Mouse (Mus musculus): ENCODE results near the gene Klrc1. TPM values are rescaled to one million over a fixed set of nuclear protein-coding genes. Genes with fewer than 3 reads are reported as not detected.
"Not testable (repeated sequence)": the region's sequence is repeated elsewhere in the genome, so short reads cannot be mapped to it uniquely, and the experiment has no call there.

The Klrc1 gene
- not detected in 2 replicates for polyA plus RNA-seq (2015; fragmentation: Nextera tagmentation; extraction: Ambion mirVana)

DNA sequence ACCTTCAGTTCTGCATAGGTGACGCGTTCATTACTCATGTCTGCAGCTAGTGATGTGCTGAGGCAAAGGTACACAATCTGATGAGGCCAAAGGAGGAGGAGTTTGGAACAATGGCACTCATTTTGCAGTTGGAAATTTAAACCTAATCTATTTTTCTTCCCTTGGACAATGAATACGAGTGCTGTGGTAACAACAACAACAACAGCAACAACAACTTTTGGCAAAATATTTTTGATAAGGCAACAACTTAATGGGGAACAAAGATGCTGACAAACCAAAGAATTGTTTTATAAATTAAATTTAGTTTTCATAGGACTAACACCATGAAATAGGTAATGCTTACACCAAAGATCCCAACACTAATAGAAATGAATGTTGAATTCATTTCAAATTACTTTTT lies at the start of gene Klrc1:
TSS of gene Klrc1 (minus strand) at position 101 of the 400 bp plus-strand sequence.
- 73% methylated on average over 3 of the region's 3 CpGs for WGBS

DNA sequence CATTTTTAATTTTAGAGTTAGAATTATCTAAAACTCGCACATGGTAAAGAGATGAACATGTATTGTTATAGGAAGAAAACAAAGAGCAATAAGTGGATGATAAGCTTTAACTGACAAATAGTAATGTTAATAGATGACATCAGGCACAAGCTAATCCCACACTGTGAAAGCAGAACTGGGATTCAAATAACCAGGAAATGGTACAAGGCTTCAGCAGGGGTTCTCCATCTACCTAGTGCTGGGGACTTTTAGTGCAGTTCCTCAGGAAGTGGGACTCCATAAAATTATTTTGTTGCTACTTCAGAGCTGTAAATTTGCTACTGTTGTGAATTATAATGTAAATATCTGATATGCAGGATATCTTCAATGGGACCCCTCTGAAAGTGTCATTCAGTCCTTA lies 48.5 kb upstream of the Klrc1 start:
- no peaks in the 10 kb centered on the region for H3K9me3 ChIP-seq
- no peak overlapping the region for H3K9ac ChIP-seq
- 76% methylated on average over 1 of the region's 1 CpGs for WGBS
- H3K36me3 ChIP-seq = no peaks in the 10 kb centered on the region
- H3K4me2 ChIP-seq = no peak overlapping the region
- H3K27ac ChIP-seq (replicated peaks) = no peak overlapping the region
- no peaks in the 10 kb centered on the region for H3K27me3 ChIP-seq (replicated peaks)
- H3K4me1 ChIP-seq = no peaks in the 10 kb centered on the region
- no peak overlapping the region for H3K4me3 ChIP-seq
- no peak for ATAC-seq (ENCODE audit: extremely low read depth, insufficient number of reproducible peaks, low FRiP score, low TSS enrichment)

More for the DNA sequence above, at the start of gene Klrc1:
- no peak for ATAC-seq (ENCODE audit: extremely low read depth, insufficient number of reproducible peaks, low FRiP score, low TSS enrichment)
- Histone ChIP-seq H3K4me2 (no peak within 1 kb of the TSS), H3K4me3 (no peak within 1 kb of the TSS), H3K27me3 (replicated peaks) (no peaks in the 10 kb centered on the region), H3K4me1 (no peaks in the 10 kb centered on the region), H3K9me3 (peaks cover 1% of the 10 kb centered on the region; the same call in 1 of the 2 replicates), H3K36me3 (no peaks in the 10 kb centered on the region), H3K27ac (replicated peaks) (no peak within 1 kb of the TSS), H3K9ac (no peak within 1 kb of the TSS)

DNA sequence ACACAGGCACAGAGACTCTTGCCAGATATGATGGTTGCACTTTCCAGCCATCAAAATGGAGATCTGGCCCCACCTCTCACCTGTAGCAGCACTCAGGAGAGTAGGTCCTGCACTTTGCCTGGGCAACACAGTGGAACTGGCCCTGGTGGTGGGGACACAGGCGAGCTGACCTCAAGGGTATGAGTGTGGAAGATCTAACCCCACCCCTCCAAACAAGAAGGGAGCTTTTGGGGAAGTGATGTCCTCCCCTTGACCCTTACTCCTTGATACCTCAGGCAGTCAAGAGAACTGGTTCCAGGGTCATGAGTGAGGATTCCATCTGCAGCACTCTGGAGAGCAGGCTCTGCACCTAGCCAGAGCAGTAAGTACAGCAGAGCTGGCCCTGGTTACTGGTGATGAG lies 42.6 kb upstream of the Klrc1 start:
- WGBS = 52% methylated on average over 1 of the region's 1 CpGs
- no peak for ATAC-seq (ENCODE audit: extremely low read depth, insufficient number of reproducible peaks, low FRiP score, low TSS enrichment)
- H3K27ac ChIP-seq (replicated peaks) = no peak overlapping the region
- no peak overlapping the region for H3K4me2 ChIP-seq
- H3K4me3 ChIP-seq = no peak overlapping the region
- no peaks in the 10 kb centered on the region for H3K4me1 ChIP-seq
- H3K27me3 ChIP-seq (replicated peaks) = no peaks in the 10 kb centered on the region
- H3K36me3 ChIP-seq = no peaks in the 10 kb centered on the region
- H3K9ac ChIP-seq = no peak overlapping the region
- H3K9me3 ChIP-seq = no peaks in the 10 kb centered on the region

DNA sequence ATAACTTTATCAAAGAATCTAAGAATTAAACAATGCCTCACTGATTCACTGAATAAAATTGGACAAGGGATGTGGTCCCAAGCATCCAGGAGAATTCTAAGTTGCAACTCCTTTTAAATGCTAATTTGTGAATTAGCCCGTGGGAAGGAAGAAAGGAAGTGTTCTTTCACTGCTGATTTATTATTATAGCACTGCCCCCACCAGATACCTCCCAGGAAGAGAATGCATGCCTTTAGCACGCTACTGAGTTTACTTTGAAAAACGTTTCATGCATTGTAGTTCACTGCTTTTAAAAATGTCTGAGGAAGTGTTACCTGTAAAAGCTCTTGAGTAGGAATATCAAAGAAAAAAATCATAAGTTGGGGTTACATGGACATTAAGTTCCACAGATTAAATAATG lies 41.7 kb upstream of the Klrc1 start:
- H3K4me1 ChIP-seq = no peaks in the 10 kb centered on the region
- H3K4me3 ChIP-seq = no peak overlapping the region
- H3K27ac ChIP-seq (replicated peaks) = no peak overlapping the region
- H3K9me3 ChIP-seq = no peaks in the 10 kb centered on the region
- ATAC-seq (ENCODE audit: extremely low read depth, insufficient number of reproducible peaks, low FRiP score, low TSS enrichment) = no peak
- H3K27me3 ChIP-seq (replicated peaks) = no peaks in the 10 kb centered on the region
- WGBS = 38% methylated on average over 3 of the region's 3 CpGs
- no peak overlapping the region for H3K4me2 ChIP-seq
- no peak overlapping the region for H3K9ac ChIP-seq
- no peaks in the 10 kb centered on the region for H3K36me3 ChIP-seq

DNA sequence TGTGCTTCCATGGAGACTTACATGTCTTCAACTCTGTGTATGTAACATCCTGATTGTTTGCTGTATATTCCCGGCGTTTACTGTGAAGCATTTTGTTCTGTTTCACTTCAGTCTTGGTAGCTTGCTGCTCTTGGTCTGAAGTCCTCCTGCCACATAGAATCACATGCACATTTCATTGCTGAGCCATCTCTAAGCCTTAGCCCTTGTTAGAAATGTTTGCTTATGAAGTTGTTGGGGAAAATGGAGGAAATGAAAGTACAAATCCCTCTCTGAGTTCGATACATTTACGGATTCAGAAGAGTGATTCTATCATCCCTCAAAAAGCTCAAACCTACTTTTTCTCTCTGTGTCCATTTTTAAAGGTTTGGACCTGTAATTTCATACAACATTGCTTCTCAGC lies 38.3 kb upstream of the Klrc1 start, which contains the start of gene Klri1:
TSS of gene Klri1 (minus strand) at position 101 of the 400 bp plus-strand sequence.
- 74% methylated on average over 4 of the region's 4 CpGs for WGBS
- Histone ChIP-seq H3K9ac (no peak within 1 kb of the TSS), H3K9me3 (no peaks in the 10 kb centered on the region), H3K27ac (replicated peaks) (no peak within 1 kb of the TSS), H3K4me3 (no peak within 1 kb of the TSS), H3K36me3 (no peaks in the 10 kb centered on the region), H3K27me3 (replicated peaks) (no peaks in the 10 kb centered on the region), H3K4me2 (no peak within 1 kb of the TSS), H3K4me1 (no peaks in the 10 kb centered on the region)
- no peak for ATAC-seq (ENCODE audit: extremely low read depth, insufficient number of reproducible peaks, low FRiP score, low TSS enrichment)

DNA sequence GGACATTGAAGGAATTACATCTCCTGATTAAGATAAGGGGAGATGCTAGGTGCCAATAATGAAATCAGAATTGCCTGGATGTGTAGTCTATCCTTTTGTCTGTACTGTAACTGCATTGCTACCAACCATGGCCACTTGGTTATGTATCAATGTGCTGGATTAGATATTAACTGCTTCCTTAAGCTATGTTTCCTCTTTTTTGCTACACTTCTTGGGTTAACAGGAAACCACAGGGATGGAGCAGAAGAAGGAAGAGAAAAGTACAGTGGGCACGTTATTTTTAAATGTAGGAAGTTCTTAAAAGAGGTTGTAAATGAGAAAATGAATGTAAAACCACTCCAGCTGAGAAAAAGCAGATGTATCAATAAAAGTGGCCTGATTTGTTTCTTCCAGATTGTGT lies 34.8 kb upstream of the Klrc1 start:
- H3K27ac ChIP-seq (replicated peaks) = no peak overlapping the region

DNA sequence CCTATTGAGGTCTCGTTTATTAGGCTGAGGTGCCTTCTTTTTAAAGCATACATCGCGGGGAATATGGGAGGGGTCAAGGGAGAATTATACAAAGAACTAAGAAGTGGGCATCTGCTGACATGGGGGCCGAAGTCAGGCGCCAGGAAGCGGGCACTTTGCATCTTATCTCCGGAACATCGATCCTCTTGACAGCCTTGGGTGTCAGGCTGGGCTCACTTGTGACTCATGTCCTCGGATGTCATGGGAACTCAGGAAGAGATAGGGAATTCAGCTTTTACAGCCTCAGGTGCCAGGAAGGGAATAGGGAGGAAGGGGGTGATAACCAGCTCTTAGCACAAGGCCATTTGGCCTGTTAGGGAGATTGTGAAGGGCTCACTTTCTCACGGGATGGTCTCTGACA lies 12.7 kb upstream of the Klrc1 start:
- WGBS = 49% methylated on average over 10 of the region's 10 CpGs
- ATAC-seq (ENCODE audit: extremely low read depth, insufficient number of reproducible peaks, low FRiP score, low TSS enrichment) = not testable (repeated sequence)

More for the DNA sequence above, 34.8 kb upstream of the Klrc1 start:
- Histone ChIP-seq H3K36me3 (no peaks in the 10 kb centered on the region), H3K4me3 (no peak overlapping the region), H3K9ac (no peak overlapping the region), H3K9me3 (0 out of 2 replicates have a peak, but pooled peaks cover 3% of the 10 kb centered on the region), H3K27me3 (replicated peaks) (no peaks in the 10 kb centered on the region), H3K4me2 (no peak overlapping the region), H3K4me1 (no peaks in the 10 kb centered on the region)
- no peak for ATAC-seq (ENCODE audit: extremely low read depth, insufficient number of reproducible peaks, low FRiP score, low TSS enrichment)
- WGBS = 33% methylated on average over 1 of the region's 1 CpGs

DNA sequence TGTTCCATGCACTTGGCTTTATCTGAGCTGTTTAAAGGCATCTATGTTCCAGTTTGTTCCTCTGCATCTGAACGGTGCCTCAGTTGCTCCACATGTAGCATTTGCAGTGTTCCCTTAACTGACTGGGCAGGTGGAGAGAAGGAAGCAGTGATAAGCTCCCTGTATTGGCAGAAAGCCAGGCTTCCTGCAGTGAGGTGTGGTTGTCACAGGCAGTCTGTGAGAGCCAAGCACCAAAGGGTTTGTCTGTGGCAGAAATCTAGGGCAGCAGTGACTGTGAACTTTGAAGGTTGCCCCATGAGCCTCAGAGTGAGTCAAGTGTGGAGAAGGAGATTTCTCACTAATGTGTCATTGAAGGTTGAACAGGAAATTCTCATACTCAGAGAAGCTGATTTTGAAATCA lies 1.6 kb upstream of the Klrc1 start:
- H3K27me3 ChIP-seq (replicated peaks) = no peaks in the 10 kb centered on the region
- no peak overlapping the region for H3K4me3 ChIP-seq
- H3K9me3 ChIP-seq = peaks cover 3% of the 10 kb centered on the region; the same call in 1 of the 2 replicates
- no peak overlapping the region for H3K9ac ChIP-seq
- no peaks in the 10 kb centered on the region for H3K36me3 ChIP-seq
- H3K4me2 ChIP-seq = no peak overlapping the region
- H3K27ac ChIP-seq (replicated peaks) = no peak overlapping the region
- no peak for ATAC-seq (ENCODE audit: extremely low read depth, insufficient number of reproducible peaks, low FRiP score, low TSS enrichment)
- WGBS = 53% methylated on average over 1 of the region's 1 CpGs
- H3K4me1 ChIP-seq = no peaks in the 10 kb centered on the region

More for the DNA sequence above, 12.7 kb upstream of the Klrc1 start:
- H3K27ac ChIP-seq (replicated peaks); H3K9me3 ChIP-seq; H3K4me1 ChIP-seq; H3K4me3 ChIP-seq; H3K27me3 ChIP-seq (replicated peaks); H3K36me3 ChIP-seq; H3K9ac ChIP-seq; H3K4me2 ChIP-seq: not testable (repeated sequence)

DNA sequence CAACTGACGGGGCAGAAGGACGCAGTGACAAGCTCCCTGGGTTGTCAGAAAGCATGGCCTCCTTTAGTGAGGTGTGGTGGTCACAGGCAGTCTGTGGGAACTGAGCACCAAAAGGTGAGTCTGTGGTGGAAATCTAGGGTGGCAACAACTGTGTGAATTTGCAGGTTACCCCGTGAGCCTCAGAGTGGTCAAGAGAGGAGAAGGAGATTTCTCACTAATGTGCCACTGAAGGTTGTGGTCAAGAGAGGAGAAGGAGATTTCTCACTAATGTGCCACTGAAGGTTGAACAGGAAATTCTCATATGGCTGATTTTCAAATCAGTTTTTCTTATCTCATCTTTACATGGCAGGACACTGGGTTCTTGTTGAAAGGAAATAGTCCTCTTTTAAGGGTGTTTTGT lies 17.5 kb downstream of the Klrc1 start:
- not testable (repeated sequence) for H3K27me3 ChIP-seq (replicated peaks); H3K27ac ChIP-seq (replicated peaks); H3K4me2 ChIP-seq; H3K36me3 ChIP-seq; H3K9me3 ChIP-seq; H3K4me1 ChIP-seq; H3K9ac ChIP-seq; H3K4me3 ChIP-seq; ATAC-seq (ENCODE audit: extremely low read depth, insufficient number of reproducible peaks, low FRiP score, low TSS enrichment)
- no CpG with 5 or more reads among the region's 3 CpGs for WGBS

DNA sequence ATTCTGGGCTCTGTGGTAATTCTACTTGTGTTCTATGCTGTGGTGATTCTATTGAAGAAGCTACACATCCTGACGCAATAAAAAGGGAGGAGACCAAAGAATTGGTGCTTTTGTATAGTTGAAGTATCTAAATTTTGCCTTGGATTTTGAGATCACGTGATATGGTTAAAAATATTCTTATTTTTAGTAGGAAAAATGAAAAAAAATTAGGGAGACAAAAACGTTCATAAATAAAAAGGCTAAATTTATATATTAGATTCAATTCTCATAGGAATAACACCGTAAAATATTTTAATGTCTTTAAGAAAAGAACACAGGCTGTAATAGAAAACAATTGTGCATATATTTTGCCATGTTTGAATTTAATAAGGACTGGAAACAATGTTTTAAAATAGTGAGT lies 18.2 kb downstream of the Klrc1 start, which contains the start of gene Klrc2:
TSS of gene Klrc2 (minus strand) at position 101 of the 400 bp plus-strand sequence.
- H3K9me3 ChIP-seq; H3K9ac ChIP-seq; ATAC-seq (ENCODE audit: extremely low read depth, insufficient number of reproducible peaks, low FRiP score, low TSS enrichment); H3K4me2 ChIP-seq; H3K4me3 ChIP-seq; H3K27ac ChIP-seq (replicated peaks); H3K4me1 ChIP-seq; H3K27me3 ChIP-seq (replicated peaks); H3K36me3 ChIP-seq: not testable (repeated sequence)
- WGBS = 63% methylated on average over 4 of the region's 4 CpGs

DNA sequence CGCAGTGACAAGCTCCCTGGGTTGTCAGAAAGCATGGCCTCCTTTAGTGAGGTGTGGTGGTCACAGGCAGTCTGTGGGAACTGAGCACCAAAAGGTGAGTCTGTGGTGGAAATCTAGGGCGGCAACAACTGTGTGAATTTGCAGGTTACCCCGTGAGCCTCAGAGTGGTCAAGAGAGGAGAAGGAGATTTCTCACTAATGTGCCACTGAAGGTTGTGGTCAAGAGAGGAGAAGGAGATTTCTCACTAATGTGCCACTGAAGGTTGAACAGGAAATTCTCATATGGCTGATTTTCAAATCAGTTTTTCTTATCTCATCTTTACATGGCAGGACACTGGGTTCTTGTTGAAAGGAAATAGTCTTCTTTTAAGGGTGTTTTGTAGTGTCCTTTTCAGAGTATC lies 34.7 kb downstream of the Klrc1 start:
- H3K27ac ChIP-seq (replicated peaks); H3K36me3 ChIP-seq; H3K4me2 ChIP-seq; H3K9me3 ChIP-seq; H3K27me3 ChIP-seq (replicated peaks); H3K9ac ChIP-seq; H3K4me1 ChIP-seq; H3K4me3 ChIP-seq; ATAC-seq (ENCODE audit: extremely low read depth, insufficient number of reproducible peaks, low FRiP score, low TSS enrichment): not testable (repeated sequence)
- 100% methylated on average over 2 of the region's 3 CpGs for WGBS

DNA sequence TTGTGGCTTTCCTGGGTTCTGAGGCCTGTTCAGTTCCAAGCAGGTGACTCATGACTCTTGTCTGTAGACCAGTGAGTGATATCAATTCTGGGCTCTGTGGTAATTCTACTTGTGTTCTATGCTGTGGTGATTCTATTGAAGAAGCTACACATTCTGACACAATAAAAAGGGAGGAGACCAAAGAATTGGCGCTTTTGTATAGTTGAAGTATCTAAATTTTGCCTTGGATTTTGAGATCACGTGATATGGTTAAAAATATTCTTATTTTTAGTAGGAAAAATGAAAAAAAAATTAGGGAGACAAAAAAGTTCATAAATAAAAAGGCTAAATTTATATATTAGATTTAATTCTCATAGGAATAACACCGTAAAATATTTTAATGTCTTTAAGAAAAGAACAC lies 35.5 kb downstream of the Klrc1 start, which contains the start of gene Klrc3:
TSS of gene Klrc3 (minus strand) at position 101 of the 400 bp plus-strand sequence.
- not testable (repeated sequence) for H3K9ac ChIP-seq; ATAC-seq (ENCODE audit: extremely low read depth, insufficient number of reproducible peaks, low FRiP score, low TSS enrichment); H3K27me3 ChIP-seq (replicated peaks); H3K9me3 ChIP-seq; H3K4me1 ChIP-seq; H3K4me3 ChIP-seq; H3K36me3 ChIP-seq; H3K27ac ChIP-seq (replicated peaks); H3K4me2 ChIP-seq
- WGBS = 65% methylated on average over 3 of the region's 3 CpGs
